Mouse (Mus musculus) brown adipose tissue, adult 24 weeks (tissue): ENCODE data around the gene Cpm. TPM values are rescaled to one million over a fixed set of nuclear protein-coding genes. Genes with fewer than 3 reads are reported as not detected.

Experiments
- H3K27ac ChIP-seq: fragments of 200-500 bp; replicated peaks from 2 replicates; pipeline ENCODE4 v1.5.1; 2012; ENCODE audit warnings: low read depth, mild to moderate bottlenecking, low read length
- H3K4me1 ChIP-seq: fragments of 200-500 bp; 2 replicates; pipeline ENCODE4 v1.6.1; 2012; ENCODE audit warnings: low read length, mixed read lengths; ENCODE audit not compliant: control insufficient read depth, insufficient read depth, insufficient read length
- H3K4me3 ChIP-seq: fragments of 200-500 bp; 2 replicates; pipeline ENCODE4 v1.5.1; 2012; ENCODE audit warnings: low read depth, mild to moderate bottlenecking, low read length, moderate library complexity; ENCODE audit not compliant: insufficient read depth
- polyA plus RNA-seq: library from polyadenylated mRNA; stranded (reverse); fragments of >200 nt; gene quantifications from 2 replicates; pipeline ENCODE4 v1.2.4, GENCODE M21; 2012; ENCODE audit not compliant: missing spikeins, insufficient read depth, insufficient read length

Cpm gene
- polyA plus RNA-seq, 1 experiment: 1.1 TPM

GRCm38 (mm10) chr10:117640595-117641078 lies 11.3 kb downstream of the Cpm start:
- Histone ChIP-seq H3K4me1 (no peaks in the 10 kb centered on the region; the same call in 1 of the 2 replicates), H3K27ac (no peak overlapping the region), H3K4me3 (no peak overlapping the region)

- Histone ChIP-seq H3K4me1 (no peaks in the 10 kb centered on the region; the same call in 1 of the 2 replicates), H3K4me3 (peak overlapping the region; percentile 8), H3K27ac (peak overlapping the region; percentile 80)
These were observed 12.3 kb downstream of the Cpm start for GRCm38 (mm10) chr10:117641400-117642200.

- H3K4me3 ChIP-seq: no peak overlapping the region
- H3K27ac ChIP-seq: peak overlapping the region; percentile 57
- no peaks in the 10 kb centered on the region; the same call in 1 of the 2 replicates for H3K4me1 ChIP-seq
These were observed 12.8 kb downstream of the Cpm start for GRCm38 (mm10) chr10:117642201-117642450.

- Histone ChIP-seq H3K4me1 (no peaks in the 10 kb centered on the region; the same call in 1 of the 2 replicates), H3K4me3 (no peak overlapping the region), H3K27ac (peak overlapping the region; percentile 57)
These were observed 13.4 kb downstream of the Cpm start for GRCm38 (mm10) chr10:117642491-117643262.

GRCm38 (mm10) chr10:117643302-117643701 lies 14.0 kb downstream of the Cpm start:
- Histone ChIP-seq H3K4me1 (no peaks in the 10 kb centered on the region; the same call in 1 of the 2 replicates), H3K27ac (no peak overlapping the region), H3K4me3 (no peak overlapping the region)

DNA sequence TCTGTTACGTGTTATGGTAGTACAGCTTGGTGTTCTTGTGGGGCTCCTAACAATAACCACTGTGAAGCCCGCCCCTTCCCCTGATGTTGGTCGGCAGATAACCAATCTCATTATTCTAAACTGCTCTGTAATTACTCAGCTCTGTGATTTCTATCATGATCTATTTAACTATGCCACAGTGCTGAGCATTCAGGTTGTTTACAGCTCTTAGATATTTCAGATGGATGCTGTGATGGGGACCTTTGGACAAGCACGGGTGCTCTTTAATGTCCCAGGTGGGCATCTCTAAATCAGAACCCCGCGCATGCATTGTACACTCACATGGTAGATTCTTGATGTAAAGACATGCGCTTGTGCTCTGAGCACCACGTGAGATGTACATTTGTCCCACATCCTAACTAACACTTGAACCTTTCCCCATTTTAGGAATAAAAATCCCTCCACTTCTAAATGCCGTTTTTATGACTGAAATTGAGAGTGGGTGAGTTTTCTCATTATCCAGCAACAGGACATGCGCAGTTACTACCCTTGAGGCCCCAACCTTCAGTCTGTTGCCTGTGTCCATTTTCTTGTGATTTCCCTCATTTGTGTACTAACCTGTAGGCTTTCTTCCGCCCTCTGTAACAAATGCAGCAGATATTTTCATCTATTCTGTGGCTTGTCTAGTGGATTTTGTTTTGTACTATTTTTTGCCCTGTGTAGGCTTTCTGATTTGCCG lies 14.6 kb downstream of the Cpm start:
- no peak overlapping the region for H3K27ac ChIP-seq
- no peak overlapping the region for H3K4me3 ChIP-seq
- no peaks in the 10 kb centered on the region; the same call in 1 of the 2 replicates for H3K4me1 ChIP-seq

- H3K4me1 ChIP-seq: no peaks in the 10 kb centered on the region; the same call in 1 of the 2 replicates
- no peak overlapping the region for H3K27ac ChIP-seq
- H3K4me3 ChIP-seq: no peak overlapping the region
These were observed 15.1 kb downstream of the Cpm start for GRCm38 (mm10) chr10:117644429-117644748.

GRCm38 (mm10) chr10:117644828-117645227 lies 15.5 kb downstream of the Cpm start:
- H3K4me1 ChIP-seq: no peaks in the 10 kb centered on the region; the same call in 1 of the 2 replicates
- H3K27ac ChIP-seq: no peak overlapping the region
- no peak overlapping the region for H3K4me3 ChIP-seq

- Histone ChIP-seq H3K27ac (no peak overlapping the region), H3K4me3 (no peak overlapping the region), H3K4me1 (no peaks in the 10 kb centered on the region; the same call in 1 of the 2 replicates)
These were observed 16.2 kb downstream of the Cpm start for GRCm38 (mm10) chr10:117645487-117645964.

DNA sequence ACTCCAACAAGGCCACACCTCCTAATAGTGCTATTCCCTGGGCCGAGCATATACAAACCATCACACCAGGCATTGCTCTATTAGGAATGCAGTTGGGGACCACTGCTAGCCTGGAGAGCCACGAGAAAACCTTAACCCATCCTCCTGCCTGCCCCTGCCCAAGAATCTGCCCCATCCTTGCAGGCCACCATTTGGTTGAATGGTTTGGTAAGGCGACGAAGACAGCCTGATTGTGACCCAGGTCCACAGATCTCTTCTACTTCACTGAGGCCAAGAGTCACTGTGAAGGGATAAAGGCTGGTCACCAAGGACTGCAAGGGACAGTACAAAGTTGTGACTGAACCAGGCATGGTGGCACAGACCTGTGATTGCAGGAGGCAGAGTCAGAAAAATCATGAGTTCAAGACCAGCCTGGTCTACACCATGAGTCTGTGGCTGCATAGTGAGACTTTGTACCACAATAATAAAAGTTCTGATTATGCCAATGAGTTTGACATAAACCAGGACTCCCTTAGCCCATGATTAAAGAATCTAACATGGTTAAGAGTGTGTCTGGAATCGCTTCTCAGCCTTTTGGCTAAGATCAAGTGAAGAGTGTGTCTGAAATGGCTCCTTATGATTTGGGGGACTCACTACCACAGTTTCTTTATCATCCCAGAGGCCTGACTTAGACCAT lies 17.3 kb downstream of the Cpm start:
- H3K4me3 ChIP-seq: no peak overlapping the region
- H3K27ac ChIP-seq: no peak overlapping the region
- no peaks in the 10 kb centered on the region; the same call in 1 of the 2 replicates for H3K4me1 ChIP-seq

- no peak overlapping the region for H3K4me3 ChIP-seq
- H3K27ac ChIP-seq: no peak overlapping the region
- no peaks in the 10 kb centered on the region; the same call in 1 of the 2 replicates for H3K4me1 ChIP-seq
These were observed 17.8 kb downstream of the Cpm start for GRCm38 (mm10) chr10:117647158-117647505.

- no peak overlapping the region for H3K4me3 ChIP-seq
- H3K27ac ChIP-seq: no peak overlapping the region
- H3K4me1 ChIP-seq: no peaks in the 10 kb centered on the region
These were observed 18.7 kb downstream of the Cpm start for GRCm38 (mm10) chr10:117647964-117648472.

- Histone ChIP-seq H3K4me1 (no peaks in the 10 kb centered on the region), H3K4me3 (no peak overlapping the region), H3K27ac (no peak overlapping the region)
These were observed 19.3 kb downstream of the Cpm start for GRCm38 (mm10) chr10:117648643-117649042.

- Histone ChIP-seq H3K4me1 (no peaks in the 10 kb centered on the region), H3K27ac (no peak overlapping the region), H3K4me3 (no peak overlapping the region)
These were observed 20.2 kb downstream of the Cpm start for GRCm38 (mm10) chr10:117649292-117650041.
